8 mouse cellular contexts compared by ENCODE assay signal in the genomic region with DNA sequence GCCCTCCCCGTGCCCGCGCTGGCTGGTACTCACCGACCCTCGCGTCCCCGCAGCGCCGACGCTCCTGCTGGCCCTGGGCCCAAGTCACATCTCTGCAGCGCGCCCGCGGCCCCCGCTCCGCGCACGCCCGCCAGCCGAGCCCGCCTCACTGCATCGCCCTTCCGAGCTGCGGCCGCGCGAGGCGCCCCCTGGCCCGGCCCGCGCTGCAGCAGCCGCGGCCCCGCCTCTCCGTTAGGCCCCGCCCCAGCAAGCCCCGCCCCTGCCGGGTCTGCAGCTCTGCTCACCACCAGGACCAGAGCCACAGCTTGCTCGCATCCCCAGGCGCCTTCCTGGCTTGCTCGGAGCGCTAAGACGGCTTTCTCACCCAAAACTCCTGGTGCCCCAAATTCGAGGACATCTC. TPM values are rescaled to one million over a fixed set of nuclear protein-coding genes. Genes with fewer than 3 reads are reported as not detected.
DNase-seq lines count a peak whose midpoint lies in the region; ATAC-seq and TF ChIP-seq lines count a peak whose summit lies in the region.

TSS of gene Gprc5b (minus strand) at position 205 of the 400 bp plus-strand sequence.

- WGBS in cerebellum, adult 2 months: under 1% methylated on average over 42 of the region's 44 CpGs
- WGBS in hindbrain, embryonic 10.5 days: under 1% methylated on average over 44 of the region's 44 CpGs

- no peaks in the 10 kb centered on the region for H3K9me3 ChIP-seq in hindbrain, embryonic 10.5 days

- H3K4me1 ChIP-seq in cerebellum, adult 2 months (ENCODE audit: control insufficient read depth, insufficient read depth, low read length): peaks cover 19% of the 10 kb centered on the region
- peaks cover 52% of the 10 kb centered on the region for H3K4me1 ChIP-seq in hindbrain, embryonic 10.5 days (replicated peaks)

- peak; percentile 48 for ATAC-seq in frontal cortex, adult (ENCODE audit: low TSS enrichment)

- peaks cover 10% of the 10 kb centered on the region for H3K36me3 ChIP-seq in hindbrain, embryonic 10.5 days

- TF ChIP-seq POLR2A in cerebellum, adult 2 months (IDR thresholded peaks at IDR 0.05; ENCODE audit: borderline replicate concordance, insufficient read depth, low read length): peak; percentile 92; the same call in 1 of the 2 replicates

- H3K27me3 ChIP-seq in cerebellum, adult 2 months (ENCODE audit: control insufficient read depth, insufficient read depth, low read length): no peaks in the 10 kb centered on the region
- peaks cover 6% of the 10 kb centered on the region for H3K27me3 ChIP-seq in hindbrain, embryonic 10.5 days (ENCODE audit: insufficient read depth, poor library complexity, severe bottlenecking)

- H3K4me3 ChIP-seq in cerebellum, adult 2 months (replicated peaks; ENCODE audit: insufficient read depth, low read depth, low read length): peak within 1 kb of the TSS; percentile 66
- peak within 1 kb of the TSS; percentile 83 for H3K4me3 ChIP-seq in hindbrain, embryonic 10.5 days

- DNase-seq in MEL-GATA-1-ER (ENCODE audit: extremely low read depth, low read depth): peak; percentile 16
- peak; percentile 89 to 90 for DNase-seq in cerebellum, adult 2 months
- DNase-seq in hindbrain, embryonic 10.5 days (ENCODE audit: low spot score): peak; percentile 90
- DNase-seq in layer of hippocampus, postnatal 14 days (ENCODE audit: low spot score in 2 of 2): peak; percentile 68 to 79
- peak; percentile 86 for DNase-seq in lung, postnatal 25 days (ENCODE audit: low spot score)
- peak; percentile 92 for DNase-seq in retina, postnatal 1 day
- DNase-seq in thymus, postnatal 4 days: peak; percentile 98

- no peak for TF ChIP-seq CTCF in cerebellum, adult 2 months (IDR thresholded peaks at IDR 0.05; ENCODE audit: borderline replicate concordance, insufficient read depth, low read depth, low read length)

- H3K27ac ChIP-seq in cerebellum, adult 2 months (ENCODE audit: insufficient read depth, low read length): peak within 1 kb of the TSS; percentile 96
- H3K27ac ChIP-seq in hindbrain, embryonic 10.5 days: peak within 1 kb of the TSS; percentile 94

RNA-seq across cellular contexts. Expression of gene Gprc5b, which starts in this region (rescaled TPM):
- polyA plus RNA-seq in cerebellum, adult 2 months (2012; rRNA removed): 339 and 347 TPM in 2 replicates
- polyA plus RNA-seq in hindbrain, embryonic 10.5 days (2016; fragmentation: Nextera tagmentation; extraction: Ambion mirVana): 17.5 and 25.4 TPM in 2 replicates
- total RNA-seq in layer of hippocampus, postnatal 14 days (2021): 10 to 100 TPM; 74.8 to 78.5 TPM

Comparison
In these comparisons a context has a peak if more than half of its experiments do, and no peak if none do; other contexts are left out.
1. Peak in every context shown above with its lines: DNase-seq, ATAC-seq, H3K4me3 ChIP-seq and H3K27ac ChIP-seq.
2. RNA of gene Gprc5b (polyA plus RNA-seq): 339 to 347 TPM in cerebellum, adult 2 months; 17.5 to 25.4 TPM in hindbrain, embryonic 10.5 days; every median in the first group is over 10 times any median in the second.
3. DNase-seq: peak in every context shown above with its lines; median percentile 98 in thymus, postnatal 4 days; 92 in retina, postnatal 1 day; 90 in hindbrain, embryonic 10.5 days; 90 in cerebellum, adult 2 months; 86 in lung, postnatal 25 days; 74 in layer of hippocampus, postnatal 14 days; 16 in MEL-GATA-1-ER.